Mouse (Mus musculus): ENCODE results near the gene Polr3b.

The Polr3b gene

GRCm38 (mm10) chr10:84610324-84610723 is 11.8 kb upstream of the Polr3b start:
- no peak for ATAC-seq (ENCODE audit: insufficient number of reproducible peaks, low FRiP score, low TSS enrichment)

- ATAC-seq (ENCODE audit: insufficient number of reproducible peaks, low FRiP score, low TSS enrichment), result no peak
Observed at GRCm38 (mm10) chr10:84610783-84611182, 11.3 kb upstream of the Polr3b start.

GRCm38 (mm10) chr10:84611664-84612063 is 10.4 kb upstream of the Polr3b start:
- no peak for ATAC-seq (ENCODE audit: insufficient number of reproducible peaks, low FRiP score, low TSS enrichment)

GRCm38 (mm10) chr10:84612281-84612680 is 9.8 kb upstream of the Polr3b start:
- ATAC-seq (ENCODE audit: insufficient number of reproducible peaks, low FRiP score, low TSS enrichment), result no peak

GRCm38 (mm10) chr10:84613366-84613765 is 8.7 kb upstream of the Polr3b start:
- no peak for ATAC-seq (ENCODE audit: insufficient number of reproducible peaks, low FRiP score, low TSS enrichment)

- ATAC-seq (ENCODE audit: insufficient number of reproducible peaks, low FRiP score, low TSS enrichment), result no peak
Observed at GRCm38 (mm10) chr10:84615076-84615475, 7.0 kb upstream of the Polr3b start.

- no peak for ATAC-seq (ENCODE audit: insufficient number of reproducible peaks, low FRiP score, low TSS enrichment)
Observed at GRCm38 (mm10) chr10:84631182-84631581, 9.1 kb downstream of the Polr3b start.

- ATAC-seq (ENCODE audit: insufficient number of reproducible peaks, low FRiP score, low TSS enrichment), result no peak
Observed at GRCm38 (mm10) chr10:84632005-84632404, 9.9 kb downstream of the Polr3b start.

- no peak for ATAC-seq (ENCODE audit: insufficient number of reproducible peaks, low FRiP score, low TSS enrichment)
Observed at GRCm38 (mm10) chr10:84636656-84637055, 14.6 kb downstream of the Polr3b start.

GRCm38 (mm10) chr10:84638382-84638781 is 16.3 kb downstream of the Polr3b start:
- ATAC-seq (ENCODE audit: insufficient number of reproducible peaks, low FRiP score, low TSS enrichment), result no peak

- no peak for ATAC-seq (ENCODE audit: insufficient number of reproducible peaks, low FRiP score, low TSS enrichment)
Observed at GRCm38 (mm10) chr10:84639525-84640287, 17.6 kb downstream of the Polr3b start.

GRCm38 (mm10) chr10:84640861-84641260 is 18.8 kb downstream of the Polr3b start:
- ATAC-seq (ENCODE audit: insufficient number of reproducible peaks, low FRiP score, low TSS enrichment), result no peak

- no peak for ATAC-seq (ENCODE audit: insufficient number of reproducible peaks, low FRiP score, low TSS enrichment)
Observed at GRCm38 (mm10) chr10:84641576-84641975, 19.5 kb downstream of the Polr3b start.

GRCm38 (mm10) chr10:84645940-84646339 is 23.8 kb downstream of the Polr3b start:
- ATAC-seq (ENCODE audit: insufficient number of reproducible peaks, low FRiP score, low TSS enrichment), result no peak

- ATAC-seq (ENCODE audit: insufficient number of reproducible peaks, low FRiP score, low TSS enrichment), result no peak
Observed at GRCm38 (mm10) chr10:84646506-84647102, 24.5 kb downstream of the Polr3b start.

GRCm38 (mm10) chr10:84647264-84647663 is 25.2 kb downstream of the Polr3b start:
- no peak for ATAC-seq (ENCODE audit: insufficient number of reproducible peaks, low FRiP score, low TSS enrichment)

- ATAC-seq (ENCODE audit: insufficient number of reproducible peaks, low FRiP score, low TSS enrichment), result no peak
Observed at GRCm38 (mm10) chr10:84648911-84649310, 26.8 kb downstream of the Polr3b start.

GRCm38 (mm10) chr10:84654029-84654428 is 31.9 kb downstream of the Polr3b start:
- ATAC-seq (ENCODE audit: insufficient number of reproducible peaks, low FRiP score, low TSS enrichment), result no peak

GRCm38 (mm10) chr10:84654731-84655130 is 32.6 kb downstream of the Polr3b start:
- ATAC-seq (ENCODE audit: insufficient number of reproducible peaks, low FRiP score, low TSS enrichment), result no peak

- no peak for ATAC-seq (ENCODE audit: insufficient number of reproducible peaks, low FRiP score, low TSS enrichment)
Observed at GRCm38 (mm10) chr10:84656618-84657017, 34.5 kb downstream of the Polr3b start.

- no peak for ATAC-seq (ENCODE audit: insufficient number of reproducible peaks, low FRiP score, low TSS enrichment)
Observed at GRCm38 (mm10) chr10:84657437-84658087, 35.5 kb downstream of the Polr3b start.
